Mouse (Mus musculus): ENCODE results near the gene Ncam2. TPM values are rescaled to one million over a fixed set of nuclear protein-coding genes. Genes with fewer than 3 reads are reported as not detected.

Gene Ncam2
- polyA plus RNA-seq, 1 experiment from 2014 or later: 12.3 TPM

DNA sequence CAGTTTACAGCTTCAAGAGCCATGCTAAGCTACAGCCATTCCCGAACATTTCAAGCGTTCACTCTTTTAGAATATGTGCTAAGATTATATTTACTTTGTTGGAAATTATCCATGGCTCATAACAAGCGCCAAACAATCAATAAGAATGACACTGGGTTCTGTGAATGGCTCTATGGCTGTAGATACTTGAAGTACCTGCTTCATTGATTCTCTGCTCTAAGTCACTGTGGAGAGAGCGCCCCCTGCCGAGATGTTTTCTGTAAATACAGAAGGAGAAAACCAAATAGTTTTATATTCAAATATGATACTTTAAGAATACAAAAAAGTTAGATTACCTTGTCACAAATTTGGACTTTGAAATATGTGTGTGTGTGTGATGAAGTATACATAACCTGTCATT is 83.7 kb downstream of the Ncam2 start:
- no peaks in the 10 kb centered on the region for H3K36me3 ChIP-seq (ENCODE audit: control insufficient read depth, insufficient read depth)
- no peak overlapping the region for H3K4me2 ChIP-seq (ENCODE audit: low read length)
- H3K9ac ChIP-seq (replicated peaks; ENCODE audit: low read depth, low read length): no peak overlapping the region
- no peak overlapping the region for H3K27ac ChIP-seq (ENCODE audit: low read length)
- 31% methylated on average over 5 of the region's 5 CpGs for WGBS
- ATAC-seq: no peak
- H3K4me3 ChIP-seq (replicated peaks; ENCODE audit: low read length): no peak overlapping the region
- no peaks in the 10 kb centered on the region for H3K9me3 ChIP-seq (ENCODE audit: control insufficient read depth, low read length)
- H3K27me3 ChIP-seq (replicated peaks; ENCODE audit: control insufficient read depth, insufficient read depth, low read length): no peaks in the 10 kb centered on the region
- H3K4me1 ChIP-seq (replicated peaks; ENCODE audit: control insufficient read depth, insufficient read depth, low read length): no peaks in the 10 kb centered on the region

DNA sequence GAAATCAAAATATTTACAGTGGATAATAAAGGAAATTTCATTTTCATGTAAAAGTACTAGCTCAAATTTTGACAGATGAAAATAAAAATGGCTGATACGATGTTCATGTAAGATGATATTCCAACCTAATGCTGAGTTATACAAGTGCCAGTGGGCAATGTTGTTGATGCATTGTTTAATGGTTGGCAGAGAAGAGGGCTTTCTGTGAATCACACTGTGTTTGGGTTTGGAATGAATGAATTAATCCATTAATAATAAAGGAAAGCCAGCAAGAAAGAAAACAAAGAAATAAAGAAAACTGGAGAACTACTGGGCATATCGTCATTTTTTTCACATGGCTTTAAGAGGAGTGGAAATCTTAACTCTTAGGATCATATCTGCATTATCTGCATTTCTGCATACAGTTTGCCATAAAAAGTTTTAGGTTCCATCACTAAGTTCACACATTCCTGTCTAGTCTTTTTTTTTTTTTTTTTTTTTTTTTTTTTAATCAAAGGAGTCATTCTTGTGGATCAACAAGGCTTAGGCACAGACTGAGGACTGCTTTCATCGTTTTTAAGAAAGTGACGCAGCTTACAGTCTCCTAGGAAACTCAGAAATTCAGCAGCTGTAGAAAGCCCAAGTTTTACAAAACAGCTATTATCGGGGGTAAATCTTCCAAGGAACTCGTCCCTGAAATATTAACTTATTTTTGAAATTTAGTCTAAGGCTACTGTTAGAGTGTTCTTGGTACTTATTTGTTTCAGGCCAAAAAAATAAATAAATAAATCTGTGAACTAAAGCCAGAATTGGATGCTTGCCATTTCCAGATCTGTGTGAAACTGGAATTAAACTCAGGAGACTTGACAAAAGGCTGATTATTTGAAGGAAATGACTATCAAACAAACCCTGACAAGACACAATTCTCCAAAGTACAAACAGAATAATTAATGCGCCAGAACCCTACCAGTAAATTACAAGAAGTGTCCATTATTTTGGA is 84.7 kb downstream of the Ncam2 start:
- no peaks in the 10 kb centered on the region for H3K27me3 ChIP-seq (replicated peaks; ENCODE audit: control insufficient read depth, insufficient read depth, low read length)
- H3K4me3 ChIP-seq (replicated peaks; ENCODE audit: low read length): no peak overlapping the region
- no peaks in the 10 kb centered on the region for H3K9me3 ChIP-seq (ENCODE audit: control insufficient read depth, low read length)
- no peaks in the 10 kb centered on the region for H3K36me3 ChIP-seq (ENCODE audit: control insufficient read depth, insufficient read depth)
- WGBS: 11% methylated on average over 7 of the region's 7 CpGs
- no peak overlapping the region for H3K4me2 ChIP-seq (ENCODE audit: low read length)
- ATAC-seq: peak; percentile 87
- no peak overlapping the region for H3K27ac ChIP-seq (ENCODE audit: low read length)
- no peak overlapping the region for H3K9ac ChIP-seq (replicated peaks; ENCODE audit: low read depth, low read length)
- H3K4me1 ChIP-seq (replicated peaks; ENCODE audit: control insufficient read depth, insufficient read depth, low read length): no peaks in the 10 kb centered on the region

DNA sequence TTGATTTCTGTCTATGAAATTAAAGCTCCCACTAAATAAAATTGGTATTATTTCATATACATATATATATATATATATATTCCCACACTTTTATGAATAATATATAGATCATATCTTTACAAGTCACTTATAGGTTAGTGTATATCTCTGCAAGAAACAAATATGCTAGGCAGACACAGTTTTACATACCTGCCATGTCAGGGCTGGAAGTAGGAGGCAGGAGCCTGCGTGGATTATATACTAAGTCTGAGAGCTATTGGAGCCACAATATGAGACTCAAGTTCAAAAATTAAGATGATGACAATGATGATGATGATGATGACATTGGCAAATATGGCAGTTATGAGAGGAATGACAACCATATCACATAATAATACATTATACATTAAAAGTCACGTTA is 85.4 kb downstream of the Ncam2 start:
- Histone ChIP-seq H3K4me3 (replicated peaks; ENCODE audit: low read length) (no peak overlapping the region), H3K9ac (replicated peaks; ENCODE audit: low read depth, low read length) (no peak overlapping the region), H3K9me3 (ENCODE audit: control insufficient read depth, low read length) (no peaks in the 10 kb centered on the region), H3K4me2 (ENCODE audit: low read length) (no peak overlapping the region), H3K27me3 (replicated peaks; ENCODE audit: control insufficient read depth, insufficient read depth, low read length) (no peaks in the 10 kb centered on the region), H3K4me1 (replicated peaks; ENCODE audit: control insufficient read depth, insufficient read depth, low read length) (no peaks in the 10 kb centered on the region), H3K27ac (ENCODE audit: low read length) (no peak overlapping the region), H3K36me3 (ENCODE audit: control insufficient read depth, insufficient read depth) (no peaks in the 10 kb centered on the region)
- 58% methylated on average over 2 of the region's 2 CpGs for WGBS
- ATAC-seq: 0 out of 2 replicates have a peak, but pooled peaks have one; percentile 41

DNA sequence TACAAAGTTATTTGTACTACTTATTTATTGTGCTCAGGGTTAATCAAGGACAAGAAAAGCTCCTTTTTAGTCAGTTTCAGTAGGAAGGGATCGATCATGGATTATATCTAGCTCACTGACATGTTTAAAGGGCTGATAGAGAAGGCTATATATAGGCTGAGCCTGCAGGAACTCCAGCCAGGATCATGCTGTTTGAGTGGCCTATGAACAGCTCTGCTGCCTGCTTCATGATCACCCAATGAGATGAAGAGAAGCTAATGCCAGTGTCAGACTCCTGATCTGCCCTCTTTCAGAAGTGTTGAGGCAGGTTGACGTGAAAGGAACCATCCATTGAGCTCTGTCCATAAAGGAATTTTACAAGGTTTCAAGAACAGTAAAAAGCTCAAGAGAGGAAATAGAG is 103.3 kb downstream of the Ncam2 start:
- H3K27ac ChIP-seq (ENCODE audit: low read length): no peak overlapping the region
- no peak for ATAC-seq
- H3K4me2 ChIP-seq (ENCODE audit: low read length): no peak overlapping the region
- 87% methylated on average over 2 of the region's 2 CpGs for WGBS
- no peak overlapping the region for H3K4me3 ChIP-seq (replicated peaks; ENCODE audit: low read length)
- no peaks in the 10 kb centered on the region for H3K27me3 ChIP-seq (replicated peaks; ENCODE audit: control insufficient read depth, insufficient read depth, low read length)
- H3K9ac ChIP-seq (replicated peaks; ENCODE audit: low read depth, low read length): no peak overlapping the region
- no peaks in the 10 kb centered on the region for H3K9me3 ChIP-seq (ENCODE audit: control insufficient read depth, low read length)
- H3K36me3 ChIP-seq (ENCODE audit: control insufficient read depth, insufficient read depth): no peaks in the 10 kb centered on the region
- no peaks in the 10 kb centered on the region for H3K4me1 ChIP-seq (replicated peaks; ENCODE audit: control insufficient read depth, insufficient read depth, low read length)

DNA sequence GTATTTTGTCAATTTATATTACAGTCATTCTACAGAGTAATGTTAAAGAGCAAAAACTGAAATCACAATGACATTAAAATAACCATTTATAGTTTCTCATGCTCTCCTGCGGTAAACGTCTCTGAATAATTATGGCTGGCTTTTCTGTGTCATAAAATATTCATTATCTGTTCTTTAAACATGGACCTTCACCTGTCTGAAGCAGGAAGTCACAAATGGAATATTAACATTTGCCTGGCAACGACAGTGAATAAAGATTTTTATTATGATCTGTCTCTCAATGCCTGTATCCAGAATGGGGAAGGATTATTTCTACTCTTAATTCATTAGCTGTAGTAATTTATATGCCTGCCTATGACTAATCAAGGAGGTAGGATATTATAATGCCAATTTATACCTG is 108.7 kb downstream of the Ncam2 start:
- WGBS: 88% methylated on average over 3 of the region's 3 CpGs
- Histone ChIP-seq H3K27ac (ENCODE audit: low read length) (no peak overlapping the region), H3K4me3 (replicated peaks; ENCODE audit: low read length) (no peak overlapping the region), H3K4me2 (ENCODE audit: low read length) (no peak overlapping the region), H3K36me3 (ENCODE audit: control insufficient read depth, insufficient read depth) (no peaks in the 10 kb centered on the region), H3K9ac (replicated peaks; ENCODE audit: low read depth, low read length) (no peak overlapping the region), H3K9me3 (ENCODE audit: control insufficient read depth, low read length) (no peaks in the 10 kb centered on the region), H3K27me3 (replicated peaks; ENCODE audit: control insufficient read depth, insufficient read depth, low read length) (no peaks in the 10 kb centered on the region), H3K4me1 (replicated peaks; ENCODE audit: control insufficient read depth, insufficient read depth, low read length) (no peaks in the 10 kb centered on the region)
- no peak for ATAC-seq

DNA sequence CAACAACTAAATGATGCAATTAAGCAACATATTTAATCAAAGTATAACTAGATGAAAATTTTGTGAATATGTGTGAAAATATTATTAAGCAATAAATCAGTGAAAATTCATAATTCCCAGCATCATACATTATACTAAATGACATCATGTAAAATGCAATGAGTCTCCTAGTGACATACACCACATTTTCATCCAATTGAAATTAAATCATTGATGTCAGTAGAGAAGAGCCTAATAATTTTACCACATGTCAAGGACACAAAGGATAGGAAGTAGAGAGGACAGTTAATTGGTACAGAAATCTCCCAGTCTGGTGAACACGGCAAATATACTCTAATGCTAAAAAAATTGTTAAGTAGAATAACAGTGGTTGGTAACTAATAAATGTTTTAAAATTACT is 118.5 kb downstream of the Ncam2 start:
- H3K4me2 ChIP-seq (ENCODE audit: low read length): no peak overlapping the region
- H3K4me1 ChIP-seq (replicated peaks; ENCODE audit: control insufficient read depth, insufficient read depth, low read length): no peaks in the 10 kb centered on the region
- no peaks in the 10 kb centered on the region for H3K27me3 ChIP-seq (replicated peaks; ENCODE audit: control insufficient read depth, insufficient read depth, low read length)
- no peak overlapping the region for H3K27ac ChIP-seq (ENCODE audit: low read length)
- H3K9me3 ChIP-seq (ENCODE audit: control insufficient read depth, low read length): no peaks in the 10 kb centered on the region
- 61% methylated on average over 1 of the region's 1 CpGs for WGBS
- H3K36me3 ChIP-seq (ENCODE audit: control insufficient read depth, insufficient read depth): no peaks in the 10 kb centered on the region
- no peak overlapping the region for H3K9ac ChIP-seq (replicated peaks; ENCODE audit: low read depth, low read length)
- H3K4me3 ChIP-seq (replicated peaks; ENCODE audit: low read length): no peak overlapping the region
- no peak for ATAC-seq

DNA sequence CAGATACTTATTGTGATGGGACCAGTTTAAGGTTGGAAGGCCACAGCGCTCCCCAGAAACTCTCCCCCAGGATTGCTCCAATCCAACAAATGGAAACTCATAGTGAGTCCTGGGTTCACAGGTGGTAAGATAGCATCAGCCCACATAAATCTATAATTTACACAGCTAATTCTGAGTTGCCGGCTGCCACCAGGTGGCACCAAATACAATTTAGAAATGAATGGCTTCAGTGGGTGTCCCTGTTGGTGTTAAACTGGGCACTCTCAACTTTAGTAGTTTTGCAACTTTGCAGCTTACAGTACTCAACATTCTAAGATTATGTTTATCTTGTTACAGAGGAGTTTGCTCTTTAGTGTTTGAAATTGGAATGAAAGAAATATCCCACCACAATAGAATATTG is 130.0 kb downstream of the Ncam2 start:
- no peak overlapping the region for H3K9ac ChIP-seq (replicated peaks; ENCODE audit: low read depth, low read length)
- H3K27me3 ChIP-seq (replicated peaks; ENCODE audit: control insufficient read depth, insufficient read depth, low read length): no peaks in the 10 kb centered on the region
- H3K27ac ChIP-seq (ENCODE audit: low read length): no peak overlapping the region
- no peaks in the 10 kb centered on the region for H3K36me3 ChIP-seq (ENCODE audit: control insufficient read depth, insufficient read depth)
- 0 out of 2 replicates have a peak, but pooled peaks have one; percentile 45 for ATAC-seq
- H3K4me3 ChIP-seq (replicated peaks; ENCODE audit: low read length): no peak overlapping the region
- no peak overlapping the region for H3K4me2 ChIP-seq (ENCODE audit: low read length)
- no peaks in the 10 kb centered on the region for H3K4me1 ChIP-seq (replicated peaks; ENCODE audit: control insufficient read depth, insufficient read depth, low read length)
- H3K9me3 ChIP-seq (ENCODE audit: control insufficient read depth, low read length): no peaks in the 10 kb centered on the region
- 32% methylated on average over 2 of the region's 2 CpGs for WGBS

DNA sequence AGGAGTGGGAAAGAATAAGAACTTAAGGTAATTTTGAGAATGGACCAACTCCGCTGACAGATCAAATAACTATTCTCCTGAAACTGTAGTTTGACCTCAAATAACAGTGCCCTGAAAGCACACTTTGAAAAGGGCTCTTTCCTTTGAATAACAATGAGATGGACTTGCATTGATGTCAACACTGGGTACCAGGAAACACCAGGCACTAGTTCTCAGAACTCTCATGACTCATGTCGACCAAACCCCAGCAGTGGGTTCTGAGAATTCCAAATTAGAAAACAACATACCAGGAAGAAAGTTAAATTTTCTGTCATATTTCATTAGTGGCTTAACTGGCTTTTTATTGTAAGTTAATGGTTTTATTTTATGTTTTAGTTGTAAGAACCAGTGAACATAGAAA is 165.4 kb downstream of the Ncam2 start:
- Histone ChIP-seq H3K4me3 (replicated peaks; ENCODE audit: low read length) (no peak overlapping the region), H3K4me2 (ENCODE audit: low read length) (no peak overlapping the region), H3K27me3 (replicated peaks; ENCODE audit: control insufficient read depth, insufficient read depth, low read length) (no peaks in the 10 kb centered on the region), H3K27ac (ENCODE audit: low read length) (no peak overlapping the region), H3K9ac (replicated peaks; ENCODE audit: low read depth, low read length) (no peak overlapping the region), H3K9me3 (ENCODE audit: control insufficient read depth, low read length) (no peaks in the 10 kb centered on the region), H3K36me3 (ENCODE audit: control insufficient read depth, insufficient read depth) (no peaks in the 10 kb centered on the region), H3K4me1 (replicated peaks; ENCODE audit: control insufficient read depth, insufficient read depth, low read length) (no peaks in the 10 kb centered on the region)
- ATAC-seq: no peak
- 72% methylated on average over 2 of the region's 2 CpGs for WGBS

DNA sequence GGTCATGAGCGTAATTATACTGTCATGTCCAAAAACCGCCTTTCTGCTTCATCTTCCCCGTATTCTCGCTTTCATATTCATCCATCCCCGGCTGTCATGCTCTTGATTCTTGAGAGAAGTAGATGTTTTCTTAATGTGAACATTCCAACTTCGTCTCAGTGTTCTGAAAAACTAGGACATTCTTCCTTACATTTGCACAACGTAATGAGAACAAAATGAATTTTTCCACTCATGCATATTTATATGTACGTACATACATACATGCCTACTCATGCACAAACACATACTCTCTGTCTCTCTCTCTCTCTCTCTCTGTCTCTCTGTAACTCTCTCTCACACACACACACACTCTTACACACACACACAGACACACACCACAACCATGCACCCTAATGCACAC is 173.7 kb downstream of the Ncam2 start:
- Histone ChIP-seq H3K4me1 (replicated peaks; ENCODE audit: control insufficient read depth, insufficient read depth, low read length) (no peaks in the 10 kb centered on the region), H3K36me3 (ENCODE audit: control insufficient read depth, insufficient read depth) (no peaks in the 10 kb centered on the region), H3K9ac (replicated peaks; ENCODE audit: low read depth, low read length) (no peak overlapping the region), H3K27me3 (replicated peaks; ENCODE audit: control insufficient read depth, insufficient read depth, low read length) (no peaks in the 10 kb centered on the region), H3K4me2 (ENCODE audit: low read length) (no peak overlapping the region), H3K4me3 (replicated peaks; ENCODE audit: low read length) (no peak overlapping the region), H3K9me3 (ENCODE audit: control insufficient read depth, low read length) (no peaks in the 10 kb centered on the region), H3K27ac (ENCODE audit: low read length) (no peak overlapping the region)
- ATAC-seq: no peak
- WGBS: 95% methylated on average over 8 of the region's 8 CpGs

Measured in forebrain, embryonic 16.5 days (tissue).